Mouse (Mus musculus) thymus, postnatal 0 days (tissue): Measurements from ENCODE around the gene Gfod2. TPM values are rescaled to one million over a fixed set of nuclear protein-coding genes. Genes with fewer than 3 reads are reported as not detected.

ENCODE experiments used
- DNase-seq: peaks from one replicate; pipeline ENCODE4 v3.0.0-alpha.2; 2015; ENCODE audit warnings: low spot score
- polyA plus RNA-seq: library from polyadenylated mRNA; unstranded; fragments of >200 nt; fragmentation: Nextera tagmentation; extraction: Ambion mirVana; gene quantifications from 2 replicates; pipeline ENCODE4 v1.2.1, GENCODE M21; 2015

The Gfod2 gene
- polyA plus RNA-seq, 1 experiment from 2014 or later: 11.3 TPM

DNA sequence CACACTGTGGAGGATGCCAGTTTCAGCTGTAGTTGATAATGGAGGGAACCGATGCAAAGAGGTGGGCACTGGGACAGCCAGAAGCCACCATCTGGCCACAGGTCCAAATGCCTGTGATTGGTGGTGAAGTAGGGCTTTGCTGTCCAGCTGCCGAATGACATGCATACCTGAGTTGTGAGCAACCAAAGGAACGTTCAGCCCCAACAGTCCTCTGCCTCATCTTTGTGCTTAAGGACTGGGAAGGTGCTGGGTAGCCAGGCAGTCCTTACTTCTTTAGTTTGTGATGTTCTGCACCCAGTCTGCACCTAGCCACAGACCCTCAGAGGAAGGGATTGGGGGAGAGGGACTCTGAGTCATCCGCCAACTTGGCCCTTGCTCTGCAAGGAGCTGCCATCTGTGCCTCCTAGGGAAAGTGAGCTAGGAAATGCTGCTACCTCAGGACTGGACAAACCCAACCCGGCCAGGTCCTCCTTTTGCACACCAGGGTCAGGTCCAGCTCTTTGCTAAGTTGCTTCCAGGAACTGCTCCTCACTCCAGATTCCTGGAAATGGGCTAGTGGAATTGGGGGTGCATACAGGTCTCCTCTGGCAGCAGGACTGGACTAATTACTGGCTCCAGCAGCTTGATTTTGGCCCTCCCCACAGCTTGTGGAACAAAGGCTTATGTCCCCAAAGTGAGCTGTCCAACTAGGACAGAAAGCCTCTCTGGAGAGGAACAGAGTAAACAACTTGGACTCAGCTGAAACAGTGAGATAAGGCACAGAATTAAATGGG lies 10.2 kb upstream of the Gfod2 start:
- no peak for DNase-seq

GRCm38 (mm10) chr8:105757796-105758276 lies 628 bp downstream of the Gfod2 start:
- no peak for DNase-seq

GRCm38 (mm10) chr8:105754688-105755087 lies 3.8 kb downstream of the Gfod2 start:
- DNase-seq: no peak

- no peak for DNase-seq
Observed at GRCm38 (mm10) chr8:105753916-105754315, 4.5 kb downstream of the Gfod2 start.

GRCm38 (mm10) chr8:105750606-105751005 lies 7.9 kb downstream of the Gfod2 start:
- DNase-seq: no peak

DNA sequence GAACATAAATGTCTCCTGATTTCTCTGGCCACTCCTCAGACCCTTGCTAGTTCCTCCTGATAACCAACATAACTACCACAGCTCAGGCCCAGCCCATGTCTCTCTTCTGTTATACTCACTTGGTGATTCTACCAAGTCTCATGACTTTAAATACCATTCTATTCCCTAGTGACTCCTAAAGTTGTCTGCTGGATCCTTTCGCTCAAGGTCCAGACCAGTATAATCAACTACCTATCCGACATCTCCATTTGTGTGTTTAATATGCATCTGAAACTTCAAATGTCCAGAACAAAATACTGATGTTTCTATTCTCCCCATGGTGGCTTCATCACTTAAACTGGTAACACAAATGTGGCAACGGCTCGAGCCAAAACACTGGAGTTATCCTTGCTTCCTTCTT lies 15.2 kb downstream of the Gfod2 start:
- no peak for DNase-seq

GRCm38 (mm10) chr8:105739216-105739615 lies 19.2 kb downstream of the Gfod2 start:
- DNase-seq: no peak

- DNase-seq: no peak
Observed at GRCm38 (mm10) chr8:105732186-105732585, 26.3 kb downstream of the Gfod2 start.

DNA sequence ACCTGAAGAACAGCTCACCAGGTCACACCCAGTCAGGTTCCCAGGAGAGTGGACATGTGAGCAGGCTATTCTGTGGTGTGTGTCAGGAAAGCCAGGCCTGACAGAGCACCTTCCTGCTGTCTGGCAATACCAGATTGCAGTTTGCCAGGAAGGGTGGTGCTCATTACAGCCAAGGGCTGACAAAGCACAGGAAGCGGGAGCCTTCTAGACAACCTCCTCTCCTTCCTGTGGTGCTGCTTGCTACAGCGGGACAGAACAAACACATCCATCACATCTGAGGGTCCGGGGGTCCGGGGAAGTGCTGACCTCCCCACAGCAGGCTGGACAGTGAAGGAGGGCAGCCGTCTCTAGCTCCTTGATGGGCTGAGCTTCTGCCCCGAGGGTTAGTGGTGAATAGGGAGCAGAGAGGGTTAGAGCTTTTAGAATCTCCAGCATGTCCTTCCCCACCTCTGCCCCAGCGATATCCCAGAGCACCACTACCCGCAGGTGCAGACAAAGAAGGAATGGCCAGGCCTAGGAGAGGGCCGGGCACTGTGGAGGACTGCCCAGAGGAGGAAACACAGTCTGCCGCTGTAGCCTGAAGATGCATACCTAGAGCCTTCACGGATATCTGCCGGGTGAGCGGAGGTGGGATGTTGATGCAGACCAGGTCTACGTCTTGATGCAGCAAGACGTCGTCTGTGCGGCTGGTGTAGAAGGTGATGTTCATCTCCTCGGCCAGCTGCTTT lies 30.9 kb downstream of the Gfod2 start:
- no peak for DNase-seq

- no peak for DNase-seq
Observed at GRCm38 (mm10) chr8:105725726-105726125, 32.7 kb downstream of the Gfod2 start.

- no peak for DNase-seq
Observed at GRCm38 (mm10) chr8:105722861-105723260, 35.6 kb downstream of the Gfod2 start.

DNA sequence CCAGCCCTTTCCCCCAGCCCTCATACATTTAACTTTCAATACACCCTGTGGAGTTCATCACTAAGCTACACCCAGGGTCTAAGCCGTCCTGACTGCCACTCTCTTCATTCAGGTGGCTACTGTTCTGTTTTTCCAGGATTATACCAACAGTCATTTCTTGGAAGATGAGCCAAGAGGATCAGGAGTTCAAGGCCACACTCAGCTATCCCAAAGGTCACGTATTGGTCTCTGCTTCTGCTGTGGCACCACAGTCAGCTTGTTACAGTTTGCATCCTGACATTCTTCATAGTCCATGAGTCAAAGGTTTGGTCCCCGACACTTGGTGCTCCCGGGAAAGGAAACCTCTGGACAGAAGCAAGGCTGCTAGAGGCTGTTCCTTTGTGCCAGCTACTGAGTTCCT lies 38.8 kb downstream of the Gfod2 start:
- no peak for DNase-seq

DNA sequence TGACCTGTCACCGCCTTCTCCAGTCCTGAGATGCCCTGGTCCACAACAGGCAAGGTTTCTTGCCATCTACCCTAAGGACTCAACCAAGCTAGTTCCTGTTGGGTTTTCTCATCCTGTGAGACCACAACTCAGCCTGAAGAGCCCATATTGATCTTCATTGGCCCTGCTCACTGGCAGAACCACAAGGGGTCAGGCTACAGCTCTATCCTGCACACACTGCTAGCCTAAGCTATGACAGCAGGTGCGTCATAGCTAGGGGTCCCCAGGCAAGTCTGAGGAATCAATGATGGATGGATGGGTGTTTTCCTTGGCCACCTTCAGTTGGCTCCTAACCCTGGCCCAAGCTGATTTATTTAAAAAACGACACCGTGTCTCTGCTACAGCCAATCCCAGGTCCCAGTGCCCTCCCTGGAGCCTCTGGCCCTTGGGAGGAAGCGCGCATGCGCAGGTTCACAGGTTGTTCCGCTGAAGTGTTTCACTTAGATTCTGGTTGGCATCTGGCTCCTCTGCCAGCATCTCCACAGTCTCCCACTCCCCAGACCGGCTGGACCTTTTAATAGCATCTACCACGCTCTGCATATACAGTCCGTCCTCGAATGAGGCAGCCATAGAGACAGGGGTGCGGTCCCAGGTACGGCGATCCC lies 42.0 kb downstream of the Gfod2 start:
- DNase-seq: no peak

- no peak for DNase-seq
Observed at GRCm38 (mm10) chr8:105715042-105715441, 43.4 kb downstream of the Gfod2 start.

DNA sequence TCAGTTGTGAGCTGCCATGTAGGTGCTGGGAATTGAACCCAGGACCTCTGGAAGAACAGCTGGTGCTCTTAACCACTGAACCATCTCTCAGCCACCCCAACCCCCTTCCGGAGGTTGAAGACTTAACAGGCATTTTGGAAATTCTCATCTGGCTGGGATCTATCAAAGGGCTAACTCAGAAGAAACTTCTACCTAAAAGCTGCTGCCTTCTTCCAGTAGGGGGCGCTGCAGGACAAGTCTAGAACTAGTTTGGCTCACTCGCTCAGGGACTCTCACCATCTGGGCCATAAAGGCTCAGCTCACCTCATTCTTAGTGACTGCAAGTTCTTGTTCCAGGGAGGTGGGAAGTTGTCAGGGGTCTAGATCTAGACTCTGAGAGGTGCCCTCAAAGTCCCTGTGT lies 44.3 kb downstream of the Gfod2 start:
- peak; percentile 94 for DNase-seq

GRCm38 (mm10) chr8:105712286-105712685 lies 46.2 kb downstream of the Gfod2 start:
- DNase-seq: no peak

DNA sequence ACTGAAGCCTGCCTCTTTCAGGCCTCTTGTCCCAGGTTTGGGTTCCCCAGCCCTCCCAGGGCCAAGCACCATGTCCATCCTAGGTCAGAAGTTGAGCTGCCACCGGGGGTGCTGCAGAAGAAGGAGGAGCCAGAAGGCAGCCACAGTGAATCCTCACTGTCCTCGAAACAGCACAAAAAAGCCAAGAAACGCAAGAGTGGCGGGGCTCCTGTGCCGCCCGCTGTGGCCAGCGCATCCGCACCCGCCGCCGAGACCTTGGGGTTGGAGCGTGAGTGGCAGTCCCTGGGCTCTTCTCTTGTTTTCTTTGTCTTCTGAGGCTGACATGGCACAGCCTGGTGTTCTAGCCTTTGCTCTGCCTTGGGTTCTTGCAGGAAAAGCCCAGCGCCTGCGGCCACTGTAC lies 49.1 kb downstream of the Gfod2 start:
- DNase-seq: no peak

- DNase-seq: no peak
Observed at GRCm38 (mm10) chr8:105708675-105709074, 49.8 kb downstream of the Gfod2 start.

- peak; percentile 92 for DNase-seq
Observed at GRCm38 (mm10) chr8:105707498-105708403, 50.7 kb downstream of the Gfod2 start, which contains the start of the genes 4933405L10Rik and Enkd1. 4933405L10Rik (plus strand) TSS chr8:105707655. Enkd1 (minus strand) TSS chr8:105708210.

DNA sequence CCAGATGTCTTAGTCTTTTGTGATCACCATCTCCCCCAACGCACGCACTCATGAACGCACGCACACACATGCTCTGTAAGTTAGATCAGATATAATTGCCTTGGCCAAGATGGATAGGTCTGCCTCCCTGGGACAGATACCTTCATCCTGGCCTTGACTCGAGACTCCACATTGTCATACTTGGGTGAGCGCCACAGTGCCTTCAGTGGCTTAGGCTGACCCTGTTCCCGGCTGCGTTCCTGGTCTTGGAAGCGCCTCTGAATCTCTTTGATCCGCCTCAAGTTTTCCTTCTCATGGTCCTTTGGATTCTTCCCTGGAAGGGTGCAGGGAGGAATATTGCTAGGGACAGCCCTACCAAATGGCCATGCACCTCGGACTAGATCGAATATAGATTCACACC lies 52.0 kb downstream of the Gfod2 start:
- no peak for DNase-seq

DNA sequence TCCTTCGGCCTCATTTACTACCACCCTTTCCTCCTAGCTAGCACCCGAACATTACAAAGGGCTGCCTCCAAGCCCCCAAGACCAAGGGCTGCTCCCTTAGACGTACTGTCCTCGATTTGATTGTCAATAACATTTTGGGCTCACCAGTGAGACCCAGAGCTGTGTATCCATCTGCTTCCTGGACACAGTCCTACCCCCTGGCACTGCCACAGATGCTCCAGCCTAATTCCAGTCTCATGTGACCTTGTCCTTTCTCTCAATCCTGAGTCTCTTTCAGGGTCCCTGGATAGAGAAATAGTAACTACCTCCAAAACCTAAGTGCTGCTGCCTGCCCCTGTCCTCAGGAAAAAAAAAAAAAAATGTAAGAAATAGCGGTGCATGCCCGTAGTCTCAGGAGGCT lies 53.5 kb downstream of the Gfod2 start:
- DNase-seq: no peak
